Mouse (Mus musculus) midbrain, embryonic 13.5 days (tissue): ENCODE results near the gene Rad54l2. TPM values are rescaled to one million over a fixed set of nuclear protein-coding genes. Genes with fewer than 3 reads are reported as not detected.

Experiments used
- ATAC-seq: fragments of 200-750 bp; cut with Nextera tagmentation; 2 replicates; pipeline ENCODE4 v1.8.0; 2017; ENCODE audit warnings: mild to moderate bottlenecking, moderate TSS enrichment, moderate library complexity
- H3K27ac ChIP-seq: fragments of 300-500 bp; sonication (generic); 2 replicates; pipeline ENCODE4 v1.5.1; 2015; ENCODE audit warnings: inconsistent platforms, mild to moderate bottlenecking, moderate library complexity
- H3K27me3 ChIP-seq: fragments of 300-500 bp; sonication (generic); 2 replicates; pipeline ENCODE4 v1.6.1; 2015; ENCODE audit warnings: mild to moderate bottlenecking, inconsistent platforms
- H3K36me3 ChIP-seq: fragments of 300-500 bp; sonication (generic); 2 replicates; pipeline ENCODE4 v1.6.1; 2015; ENCODE audit warnings: mild to moderate bottlenecking, inconsistent platforms
- H3K4me1 ChIP-seq: fragments of 300-500 bp; sonication (generic); replicated peaks from 2 replicates; pipeline ENCODE4 v1.6.1; 2015; ENCODE audit warnings: inconsistent platforms
- H3K4me2 ChIP-seq: fragments of 300-500 bp; sonication (generic); replicated peaks from 2 replicates; pipeline ENCODE4 v1.6.1; 2015; ENCODE audit warnings: moderate library complexity, mild to moderate bottlenecking, inconsistent platforms
- H3K4me3 ChIP-seq: fragments of 300-500 bp; sonication (generic); replicated peaks from 2 replicates; pipeline ENCODE4 v1.5.1; 2015; ENCODE audit warnings: mild to moderate bottlenecking, inconsistent platforms
- H3K9ac ChIP-seq: fragments of 300-500 bp; sonication (generic); replicated peaks from 2 replicates; pipeline ENCODE4 v1.6.1; 2015; ENCODE audit warnings: mild to moderate bottlenecking, inconsistent platforms
- H3K9me3 ChIP-seq: fragments of 300-500 bp; sonication (generic); 2 replicates; pipeline ENCODE4 v1.6.1; 2016; ENCODE audit warnings: mild to moderate bottlenecking, inconsistent platforms
- WGBS: fragments of 180-500 bp; shearing (Covaris S2); methylation state at CpG from one replicate; pipeline ENCODE4 v1.1.7; 2015; 5-methylcytosine and 5-hydroxymethylcytosine counted together
- polyA plus RNA-seq: library from polyadenylated mRNA; unstranded; fragments of >200 nt; fragmentation: Nextera tagmentation; extraction: Ambion mirVana; gene quantifications from 2 replicates; pipeline ENCODE4 v1.2.1, GENCODE M21; 2015

The Rad54l2 gene
- polyA plus RNA-seq, 1 experiment from 2014 or later, result 10.5 TPM

DNA sequence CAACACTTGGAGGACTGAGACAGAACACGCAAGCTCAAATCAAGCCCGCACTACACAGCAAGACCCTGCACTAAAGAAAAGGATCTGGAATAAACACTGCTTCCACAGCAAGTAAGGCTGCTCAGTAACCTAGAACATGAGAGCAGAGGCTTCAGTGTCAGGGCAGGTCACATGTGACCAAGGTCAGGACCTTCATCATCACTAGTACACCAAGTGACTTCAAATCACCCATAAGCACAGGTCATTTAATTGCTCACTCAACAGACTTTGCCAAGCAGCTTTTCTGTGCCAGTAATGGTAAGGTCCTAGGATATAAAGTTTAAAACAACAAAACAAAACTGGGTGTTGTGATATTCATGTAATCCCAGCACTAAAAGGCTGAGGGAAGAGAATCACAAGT is 5.4 kb downstream of the Rad54l2 start:
- H3K27me3 ChIP-seq, result no peaks in the 10 kb centered on the region
- no peak overlapping the region for H3K4me3 ChIP-seq

DNA sequence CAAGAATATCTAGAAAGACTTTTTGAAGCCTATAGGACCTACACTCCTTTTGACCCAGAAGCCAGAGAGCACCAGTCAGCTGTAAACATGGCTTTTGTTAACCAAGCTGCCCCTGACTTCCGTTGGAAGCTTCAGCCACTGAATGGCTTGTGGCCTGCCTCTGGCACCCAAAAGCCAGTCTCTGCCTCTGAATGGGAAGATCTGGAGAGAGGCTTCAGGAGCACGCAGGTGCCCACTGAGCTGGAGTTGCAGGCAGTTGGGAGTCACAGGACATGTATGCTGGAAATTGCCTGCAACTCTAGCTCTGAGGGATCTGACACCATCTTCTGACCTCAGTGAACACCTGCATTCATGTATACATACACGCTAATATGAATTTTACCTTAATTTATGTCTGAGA is 8.9 kb downstream of the Rad54l2 start:
- Histone ChIP-seq H3K4me1 (no peaks in the 10 kb centered on the region), H3K27me3 (no peaks in the 10 kb centered on the region), H3K36me3 (no peaks in the 10 kb centered on the region), H3K9ac (no peak overlapping the region), H3K9me3 (no peaks in the 10 kb centered on the region), H3K27ac (no peak overlapping the region), H3K4me3 (no peak overlapping the region), H3K4me2 (no peak overlapping the region)
- 86% methylated on average over 3 of the region's 3 CpGs for WGBS
- no peak for ATAC-seq

More for the DNA sequence above, 5.4 kb downstream of the Rad54l2 start:
- 100% methylated on average over 2 of the region's 2 CpGs for WGBS
- no peak overlapping the region for H3K4me2 ChIP-seq
- no peaks in the 10 kb centered on the region for H3K9me3 ChIP-seq
- no peak overlapping the region for H3K27ac ChIP-seq
- no peak for ATAC-seq
- 0 out of 2 replicates have a peak overlapping the region, but pooled peaks have one; percentile 6 for H3K9ac ChIP-seq
- H3K4me1 ChIP-seq, result peaks cover 19% of the 10 kb centered on the region
- no peaks in the 10 kb centered on the region for H3K36me3 ChIP-seq

DNA sequence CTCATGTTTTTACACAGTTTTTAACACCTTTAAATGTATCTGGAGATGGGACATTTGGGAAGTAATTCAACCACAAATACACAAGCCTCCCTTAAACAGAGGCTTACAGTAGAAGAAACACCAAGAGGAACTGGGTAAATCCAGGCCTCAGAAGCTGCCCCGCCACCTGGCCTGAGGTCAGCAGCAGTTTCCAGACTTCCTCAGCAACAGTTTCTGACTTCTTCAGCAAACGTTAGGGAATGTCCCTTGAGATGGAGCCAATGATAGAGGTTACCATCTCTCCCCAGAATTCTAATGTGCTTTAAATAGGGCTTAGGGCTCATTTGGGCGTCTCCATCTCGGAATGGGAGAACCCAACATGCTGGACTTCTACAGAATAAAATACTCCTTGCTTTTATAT is 10.7 kb downstream of the Rad54l2 start:
- Histone ChIP-seq H3K27ac (no peak overlapping the region), H3K4me3 (no peak overlapping the region)
- WGBS, result 92% methylated on average over 4 of the region's 4 CpGs

DNA sequence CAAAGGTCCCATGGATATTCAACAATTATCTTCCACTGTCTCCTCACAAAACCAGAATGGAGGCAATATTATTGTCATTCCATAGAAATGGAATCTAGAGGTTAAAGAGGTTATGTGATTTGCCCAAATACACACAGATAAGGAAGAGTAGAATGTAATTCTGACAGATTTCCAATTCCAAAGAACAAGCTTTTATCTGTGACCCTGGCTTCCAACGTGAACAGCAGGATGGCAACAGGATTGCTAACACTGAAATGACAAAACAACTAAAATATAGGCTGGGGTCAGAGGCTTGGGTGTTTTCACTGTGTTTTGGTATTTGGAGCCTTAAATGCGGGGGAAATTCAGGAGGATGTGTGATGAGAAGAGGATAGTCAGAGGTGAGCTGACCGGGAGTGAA is 11.6 kb downstream of the Rad54l2 start:
- Histone ChIP-seq H3K36me3 (no peaks in the 10 kb centered on the region), H3K4me2 (no peak overlapping the region), H3K9me3 (no peaks in the 10 kb centered on the region), H3K4me3 (no peak overlapping the region), H3K4me1 (no peaks in the 10 kb centered on the region), H3K9ac (no peak overlapping the region), H3K27me3 (no peaks in the 10 kb centered on the region), H3K27ac (no peak overlapping the region)
- 93% methylated on average over 3 of the region's 3 CpGs for WGBS
- no peak for ATAC-seq

More for the DNA sequence above, 10.7 kb downstream of the Rad54l2 start:
- no peak overlapping the region for H3K4me2 ChIP-seq
- H3K4me1 ChIP-seq, result no peaks in the 10 kb centered on the region
- no peaks in the 10 kb centered on the region for H3K27me3 ChIP-seq
- ATAC-seq, result no peak
- no peaks in the 10 kb centered on the region for H3K36me3 ChIP-seq
- no peak overlapping the region for H3K9ac ChIP-seq
- H3K9me3 ChIP-seq, result no peaks in the 10 kb centered on the region

DNA sequence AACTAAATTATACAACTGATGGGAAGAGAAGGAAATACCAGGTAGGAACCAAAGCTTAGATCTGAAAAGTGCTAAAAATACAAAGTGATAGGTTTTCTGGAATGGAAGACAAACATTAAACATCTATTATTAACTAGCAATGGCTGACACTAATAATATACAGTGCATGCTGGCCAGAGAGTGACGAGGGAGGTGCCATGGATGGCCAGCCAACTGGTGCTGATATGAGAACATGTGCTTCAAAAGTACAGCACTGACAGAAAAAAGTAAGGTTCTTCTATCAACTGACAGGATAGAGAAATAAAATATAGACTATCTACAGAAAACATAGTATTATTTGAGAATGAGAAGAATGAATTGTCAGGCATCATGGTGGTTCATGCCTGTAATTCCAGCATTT is 12.9 kb downstream of the Rad54l2 start:
- Histone ChIP-seq H3K9me3 (no peaks in the 10 kb centered on the region), H3K36me3 (no peaks in the 10 kb centered on the region), H3K27ac (no peak overlapping the region), H3K9ac (no peak overlapping the region), H3K27me3 (no peaks in the 10 kb centered on the region), H3K4me1 (no peaks in the 10 kb centered on the region), H3K4me3 (no peak overlapping the region), H3K4me2 (no peak overlapping the region)
- no peak for ATAC-seq
- 95% methylated on average over 1 of the region's 1 CpGs for WGBS

DNA sequence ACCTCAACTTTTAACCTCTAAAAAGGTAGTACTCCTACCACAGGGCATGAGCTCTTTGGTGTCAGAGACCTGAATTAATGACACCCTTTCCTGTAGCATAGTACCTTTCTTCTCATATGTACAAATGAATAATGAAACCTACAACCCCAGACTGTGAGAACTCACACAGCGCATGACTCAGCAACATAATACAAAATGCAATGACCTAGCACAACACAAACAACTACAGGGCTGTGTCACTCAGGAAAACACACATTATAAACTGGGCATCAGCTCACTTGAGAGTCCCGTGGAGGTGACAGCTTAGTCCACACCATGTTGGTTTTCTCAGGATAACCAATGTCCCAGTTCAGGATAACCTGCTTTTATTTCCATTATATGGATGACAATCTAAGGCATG is 17.2 kb downstream of the Rad54l2 start:
- no peak for ATAC-seq
- no peak overlapping the region for H3K9ac ChIP-seq
- H3K4me1 ChIP-seq, result no peaks in the 10 kb centered on the region
- no peaks in the 10 kb centered on the region for H3K27me3 ChIP-seq
- H3K36me3 ChIP-seq, result no peaks in the 10 kb centered on the region
- no peak overlapping the region for H3K27ac ChIP-seq
- 89% methylated on average over 2 of the region's 2 CpGs for WGBS
- H3K4me3 ChIP-seq, result no peak overlapping the region
- H3K9me3 ChIP-seq, result no peaks in the 10 kb centered on the region
- no peak overlapping the region for H3K4me2 ChIP-seq

DNA sequence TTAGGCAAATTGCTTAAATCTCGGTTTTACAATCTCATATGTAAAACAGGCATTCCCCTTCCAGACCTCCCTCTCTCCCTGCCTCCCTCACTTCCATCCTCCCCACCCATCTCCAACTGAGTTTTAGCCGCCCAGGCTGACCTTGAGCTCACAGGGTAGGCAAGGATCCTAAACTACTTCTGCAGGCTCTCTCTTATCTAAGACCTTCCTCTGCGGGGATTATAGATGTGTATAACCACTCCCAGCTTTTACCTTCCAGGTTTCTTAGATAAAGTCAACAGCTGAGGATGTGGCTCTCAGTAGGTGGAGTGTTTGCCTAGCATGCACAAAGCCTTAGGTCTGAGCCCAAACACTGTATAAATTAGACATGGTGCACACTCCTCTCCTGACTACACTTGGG is 18.8 kb downstream of the Rad54l2 start:
- Histone ChIP-seq H3K9me3 (no peaks in the 10 kb centered on the region), H3K27ac (no peak overlapping the region), H3K4me1 (no peaks in the 10 kb centered on the region), H3K27me3 (no peaks in the 10 kb centered on the region), H3K4me2 (no peak overlapping the region), H3K4me3 (no peak overlapping the region), H3K36me3 (no peaks in the 10 kb centered on the region), H3K9ac (no peak overlapping the region)
- ATAC-seq, result no peak
- 93% methylated on average over 3 of the region's 3 CpGs for WGBS

DNA sequence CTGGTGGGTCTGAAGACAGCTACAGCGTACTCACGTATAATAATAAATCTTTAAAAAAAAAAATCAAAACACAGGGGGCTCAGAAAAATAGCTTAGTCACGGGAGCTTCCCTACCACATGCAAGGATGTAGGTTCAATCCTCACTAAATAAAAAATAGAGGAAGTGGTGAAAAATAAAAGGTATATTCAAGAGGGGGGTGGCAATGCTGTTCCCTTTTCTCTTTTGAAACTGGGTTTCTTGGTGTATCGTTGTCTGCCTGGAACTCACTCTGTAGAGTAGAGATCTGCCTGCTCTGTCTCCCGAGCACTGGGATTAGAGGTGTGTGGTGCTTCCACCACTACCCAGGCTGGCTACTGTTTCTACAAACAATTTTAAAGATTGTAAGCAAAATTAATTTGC is 19.2 kb downstream of the Rad54l2 start:
- no peak overlapping the region for H3K4me2 ChIP-seq
- H3K27me3 ChIP-seq, result no peaks in the 10 kb centered on the region
- H3K4me3 ChIP-seq, result no peak overlapping the region
- WGBS, result 94% methylated on average over 5 of the region's 5 CpGs
- ATAC-seq, result no peak
- H3K36me3 ChIP-seq, result no peaks in the 10 kb centered on the region
- no peaks in the 10 kb centered on the region for H3K4me1 ChIP-seq
- no peak overlapping the region for H3K27ac ChIP-seq
- H3K9ac ChIP-seq, result no peak overlapping the region
- H3K9me3 ChIP-seq, result no peaks in the 10 kb centered on the region

DNA sequence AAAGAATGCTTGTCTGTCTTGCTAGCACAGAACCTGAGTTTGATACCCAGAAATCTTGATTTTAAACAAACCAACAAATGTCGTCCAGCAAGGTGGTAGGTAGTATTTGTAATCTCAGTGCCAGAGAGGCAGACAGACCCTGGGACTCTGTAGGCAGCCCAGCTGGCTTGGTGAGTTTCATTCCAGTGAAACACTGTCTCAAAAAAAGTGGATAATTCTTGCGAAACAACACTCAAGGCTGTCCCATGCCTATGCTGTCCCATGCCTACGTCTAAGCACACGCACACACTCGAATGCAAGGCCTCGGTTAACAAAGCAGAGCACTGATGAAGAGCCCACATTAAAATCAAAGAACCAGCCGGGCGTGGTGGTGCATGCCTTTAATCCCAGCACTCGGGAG is 32.6 kb downstream of the Rad54l2 start:
- no peak overlapping the region for H3K27ac ChIP-seq
- ATAC-seq, result no peak

DNA sequence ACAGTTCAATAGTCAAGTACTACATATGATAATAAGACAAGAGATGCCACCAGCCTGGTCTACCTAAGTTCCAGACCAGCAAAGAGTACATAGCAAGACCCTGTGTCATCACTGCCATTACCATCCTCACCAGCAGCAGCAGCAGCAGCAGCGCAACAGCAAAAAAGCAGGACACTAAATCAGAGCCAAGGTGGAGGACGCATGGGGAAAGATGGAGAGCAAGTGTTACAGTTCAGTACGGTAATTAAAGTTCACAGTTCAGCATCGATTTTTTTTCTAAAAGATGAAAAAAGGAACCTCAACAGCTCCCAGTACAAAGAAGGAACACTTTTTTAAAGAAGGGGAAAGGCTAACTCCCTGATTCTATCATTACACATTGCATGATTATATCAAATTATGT is 33.2 kb downstream of the Rad54l2 start:
- 91% methylated on average over 4 of the region's 4 CpGs for WGBS
- H3K36me3 ChIP-seq, result peaks cover 31% of the 10 kb centered on the region

More for the DNA sequence above, 32.6 kb downstream of the Rad54l2 start:
- Histone ChIP-seq H3K4me2 (no peak overlapping the region), H3K27me3 (no peaks in the 10 kb centered on the region), H3K9me3 (no peaks in the 10 kb centered on the region), H3K9ac (no peak overlapping the region), H3K4me1 (no peaks in the 10 kb centered on the region), H3K36me3 (peaks cover 31% of the 10 kb centered on the region), H3K4me3 (no peak overlapping the region)
- WGBS, result 96% methylated on average over 9 of the region's 9 CpGs

DNA sequence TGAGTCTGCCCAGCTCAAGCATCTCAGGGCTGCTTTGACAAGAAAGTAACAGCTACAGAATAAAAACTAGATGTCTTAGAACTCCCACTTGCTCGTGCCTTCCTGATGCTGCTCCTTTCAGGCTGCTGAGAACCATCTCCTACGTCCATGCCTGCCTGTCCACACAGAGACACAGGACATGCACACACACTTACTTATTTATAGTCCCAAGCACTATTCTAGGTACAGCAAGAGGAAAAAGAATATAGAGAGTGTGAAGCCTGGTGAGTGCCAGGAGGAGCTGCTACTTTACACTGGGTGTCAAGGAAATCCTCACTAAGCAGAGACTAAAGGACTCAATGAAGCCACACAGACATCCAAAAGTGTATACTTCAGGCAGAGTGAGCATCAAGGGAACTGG is 34.7 kb downstream of the Rad54l2 start:
- H3K4me2 ChIP-seq, result no peak overlapping the region
- 95% methylated on average over 2 of the region's 2 CpGs for WGBS

More for the DNA sequence above, 33.2 kb downstream of the Rad54l2 start:
- no peaks in the 10 kb centered on the region for H3K9me3 ChIP-seq
- H3K4me2 ChIP-seq, result no peak overlapping the region
- ATAC-seq, result no peak
- no peak overlapping the region for H3K9ac ChIP-seq
- H3K27ac ChIP-seq, result no peak overlapping the region
- no peak overlapping the region for H3K4me3 ChIP-seq
- H3K27me3 ChIP-seq, result no peaks in the 10 kb centered on the region
- H3K4me1 ChIP-seq, result no peaks in the 10 kb centered on the region

DNA sequence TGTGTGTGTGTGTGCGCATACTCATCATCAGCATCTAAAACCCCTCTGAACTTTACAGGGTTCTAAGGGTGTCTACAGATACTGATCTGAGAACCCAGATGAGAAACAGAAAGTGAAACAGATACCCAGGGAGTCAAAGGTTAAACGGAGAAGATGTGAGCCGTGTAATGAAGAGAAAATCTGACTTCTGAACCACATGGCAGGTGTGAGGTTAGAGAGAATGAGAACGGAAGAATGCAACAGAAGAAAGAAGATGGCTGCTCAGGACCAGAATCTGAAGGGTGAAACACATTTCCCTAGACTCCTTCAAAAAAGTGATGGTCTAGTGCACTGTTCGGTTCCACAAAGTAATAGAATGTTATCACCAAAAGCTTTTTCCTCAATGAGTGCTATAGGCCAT is 36.9 kb downstream of the Rad54l2 start:
- Histone ChIP-seq H3K9me3 (no peaks in the 10 kb centered on the region), H3K4me1 (no peaks in the 10 kb centered on the region), H3K27ac (no peak overlapping the region), H3K4me3 (no peak overlapping the region), H3K27me3 (no peaks in the 10 kb centered on the region), H3K9ac (no peak overlapping the region), H3K4me2 (no peak overlapping the region), H3K36me3 (peaks cover 29% of the 10 kb centered on the region)
- WGBS, result 95% methylated on average over 5 of the region's 5 CpGs
- no peak for ATAC-seq

More for the DNA sequence above, 34.7 kb downstream of the Rad54l2 start:
- Histone ChIP-seq H3K27me3 (no peaks in the 10 kb centered on the region), H3K4me3 (no peak overlapping the region), H3K4me1 (no peaks in the 10 kb centered on the region), H3K9me3 (no peaks in the 10 kb centered on the region), H3K36me3 (peaks cover 27% of the 10 kb centered on the region), H3K27ac (no peak overlapping the region), H3K9ac (no peak overlapping the region)
- ATAC-seq, result no peak

DNA sequence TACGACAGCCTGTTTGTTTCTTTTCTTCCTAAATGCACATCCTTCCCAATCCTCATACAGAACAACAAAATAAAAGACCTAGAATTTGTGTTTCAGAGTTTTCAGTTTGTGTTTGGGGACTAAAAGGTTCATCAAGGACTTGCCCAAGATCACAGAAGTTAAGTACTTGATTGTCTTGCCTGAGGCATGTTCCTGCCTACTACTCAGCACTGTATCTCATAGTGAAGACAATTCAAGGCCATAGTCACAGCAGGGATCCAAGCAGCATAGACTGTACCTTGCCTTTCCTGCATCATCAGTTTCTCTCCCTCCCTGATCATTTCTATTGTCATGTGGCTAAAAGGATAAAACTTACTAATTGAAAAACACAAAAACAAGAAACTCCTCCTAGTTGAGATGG is 49.0 kb downstream of the Rad54l2 start:
- no peaks in the 10 kb centered on the region for H3K4me1 ChIP-seq
- H3K9me3 ChIP-seq, result no peaks in the 10 kb centered on the region
- no peak overlapping the region for H3K4me3 ChIP-seq
- H3K9ac ChIP-seq, result no peak overlapping the region
- H3K27me3 ChIP-seq, result no peaks in the 10 kb centered on the region
- ATAC-seq, result no peak
- no peak overlapping the region for H3K4me2 ChIP-seq
- peaks cover 8% of the 10 kb centered on the region for H3K36me3 ChIP-seq
- no peak overlapping the region for H3K27ac ChIP-seq
- 89% methylated on average over 1 of the region's 1 CpGs for WGBS
